Mouse (Mus musculus): Measurements from ENCODE around the gene 5031439G07Rik.

GRCm38 (mm10) chr15:84986171-84987019, 2.0 kb downstream of the 5031439G07Rik start:
- no peak for TF ChIP-seq GATA1 (IDR thresholded peaks at IDR 0.05; ENCODE audit: low read length)
- TF ChIP-seq TAL1 (IDR thresholded peaks at IDR 0.05; ENCODE audit: low read length): no peak
